Mouse (Mus musculus): Measurements from ENCODE around the gene Vipr2.

DNA sequence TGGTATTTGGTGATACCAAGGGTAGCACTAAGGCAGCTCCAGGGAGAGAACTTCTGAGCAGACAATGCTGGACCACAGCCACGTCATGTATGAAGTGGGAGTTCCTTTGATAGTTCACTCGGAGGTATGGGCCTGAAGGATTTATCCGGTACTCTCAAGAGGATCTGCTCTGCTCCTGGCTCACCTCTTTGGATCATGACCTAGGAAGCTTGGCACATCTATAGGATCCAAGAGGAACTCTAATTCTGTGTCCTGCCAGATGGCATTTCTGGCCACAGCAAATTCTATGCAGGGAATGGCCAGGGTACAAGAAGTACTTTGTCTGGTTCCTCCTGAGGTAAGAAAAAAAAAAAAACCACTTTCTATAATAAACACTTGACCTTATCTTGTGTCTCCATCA, 12.3 kb downstream of the Vipr2 start:
- TF ChIP-seq CTCF (IDR thresholded peaks at IDR 0.05; ENCODE audit: low read depth) (no peak), EP300 (optimal IDR thresholded peaks at IDR 0.05) (no peak)

Measured in stomach, postnatal 0 days (tissue).